Mouse (Mus musculus): Measurements from ENCODE around the gene Ttc39a.

Ttc39a gene

DNA sequence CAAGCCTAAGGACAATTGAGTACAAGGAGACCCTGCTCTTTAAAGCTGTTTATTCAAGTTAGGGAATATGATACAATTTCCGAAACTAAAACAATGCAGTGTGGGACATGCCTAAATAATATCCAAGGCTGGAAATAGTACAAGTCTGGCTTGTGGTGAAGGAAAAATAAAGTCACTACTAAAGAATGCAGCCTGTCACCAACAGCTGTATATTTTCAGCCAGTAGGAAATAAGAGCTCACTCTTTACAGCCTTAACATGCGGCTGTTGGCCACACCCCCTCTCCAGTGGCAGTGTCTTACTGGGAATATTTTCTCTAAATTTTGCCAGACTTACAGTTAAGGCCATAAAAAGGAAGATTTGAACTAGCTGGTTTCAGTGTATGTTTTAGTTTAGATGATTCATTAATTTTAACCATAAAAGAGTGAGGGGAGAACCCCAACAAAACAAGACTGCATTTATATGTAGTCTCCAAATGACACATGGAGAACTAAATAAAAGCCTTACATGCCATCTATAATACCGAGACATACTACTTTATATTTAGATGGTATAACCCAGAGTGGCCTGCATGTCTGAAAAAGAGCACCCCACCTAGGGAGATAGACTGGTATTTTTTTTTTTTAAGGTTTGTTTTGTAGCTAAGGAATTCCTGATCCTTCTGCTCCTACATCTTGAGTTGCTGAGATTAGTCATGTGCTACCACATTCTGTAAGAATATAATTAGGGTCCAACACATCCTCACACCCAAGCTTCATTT lies 54.2 kb downstream of the Ttc39a start:
- no peak for DNase-seq (ENCODE audit: low read depth)

- no peak for DNase-seq (ENCODE audit: low read depth)
Observed at GRCm38 (mm10) chr4:109463892-109464291, 57.5 kb downstream of the Ttc39a start.

GRCm38 (mm10) chr4:109467687-109468086 lies 61.3 kb downstream of the Ttc39a start:
- no peak for DNase-seq (ENCODE audit: low read depth)

- DNase-seq (ENCODE audit: low read depth) = no peak
Observed at GRCm38 (mm10) chr4:109471606-109472005, 65.2 kb downstream of the Ttc39a start.

- DNase-seq (ENCODE audit: low read depth) = no peak
Observed at GRCm38 (mm10) chr4:109472566-109472965, 66.1 kb downstream of the Ttc39a start.

- no peak for DNase-seq (ENCODE audit: low read depth)
Observed at GRCm38 (mm10) chr4:109475078-109475477, 68.7 kb downstream of the Ttc39a start.

- DNase-seq (ENCODE audit: low read depth) = peak; percentile 59
Observed at GRCm38 (mm10) chr4:109475577-109476553, 69.4 kb downstream of the Ttc39a start.

DNA sequence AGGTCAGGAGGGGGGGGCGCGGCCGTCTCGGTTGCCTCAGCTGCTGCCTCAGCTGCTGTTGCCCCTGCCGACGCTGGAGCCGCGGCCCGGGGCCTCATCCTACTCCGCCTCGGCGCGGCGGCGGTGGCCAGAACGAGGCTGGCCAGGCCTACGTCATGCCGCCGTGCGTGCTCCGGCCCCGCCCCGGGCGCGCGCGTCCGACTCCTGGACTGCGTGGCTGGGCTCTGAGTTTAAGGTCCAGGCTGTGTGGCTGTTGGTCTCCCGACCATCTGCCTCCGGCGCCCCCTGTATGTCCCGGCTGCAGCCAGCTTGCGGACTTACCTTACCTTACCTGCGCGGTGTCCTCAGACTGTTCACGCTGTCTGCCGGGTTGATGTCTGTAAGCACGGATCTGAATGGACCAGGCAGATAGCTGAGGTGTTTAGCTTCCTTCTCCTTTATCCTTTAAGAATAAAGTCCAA lies 70.2 kb downstream of the Ttc39a start:
- peak; percentile 80 for DNase-seq (ENCODE audit: low read depth)

DNA sequence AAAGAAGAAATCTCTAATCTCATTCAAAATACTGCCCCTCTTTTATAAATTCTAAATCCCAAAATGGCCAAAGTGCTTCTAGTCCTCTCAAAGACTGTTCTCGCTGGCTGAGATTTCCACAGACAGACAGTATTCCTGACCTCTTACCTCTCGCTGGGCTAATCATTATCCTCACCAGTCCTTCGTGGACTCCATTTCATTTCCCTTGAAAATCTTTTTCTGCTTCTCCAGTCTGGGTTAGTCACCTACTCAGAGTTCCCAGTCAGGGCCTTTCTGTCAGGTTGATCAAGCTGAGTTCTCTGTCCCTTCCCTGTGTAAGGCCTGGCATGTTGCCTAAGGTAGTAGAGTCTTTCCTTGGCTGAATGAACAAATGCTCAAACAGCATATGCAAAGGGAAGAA lies 71.0 kb downstream of the Ttc39a start:
- DNase-seq (ENCODE audit: low read depth) = peak; percentile 16

DNA sequence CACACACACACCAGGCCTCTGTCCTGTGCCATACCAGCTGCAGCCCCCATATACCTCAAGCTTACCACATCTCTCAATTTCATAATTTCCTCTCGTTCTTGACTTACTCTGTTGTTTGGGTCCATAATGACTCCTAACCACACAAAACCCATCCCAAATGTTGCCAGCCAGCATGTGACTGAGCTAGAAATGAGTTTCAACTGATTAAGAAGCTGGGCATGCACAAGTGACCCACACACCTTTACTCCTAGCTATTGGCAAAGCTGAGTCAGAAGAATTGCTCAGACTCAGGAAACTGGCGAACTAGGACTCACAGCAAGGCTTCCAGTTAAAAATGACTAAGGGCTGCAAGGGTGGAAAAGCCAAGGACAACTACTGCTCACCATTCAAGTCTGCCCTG lies 75.0 kb downstream of the Ttc39a start:
- no peak for DNase-seq (ENCODE audit: low read depth)

DNA sequence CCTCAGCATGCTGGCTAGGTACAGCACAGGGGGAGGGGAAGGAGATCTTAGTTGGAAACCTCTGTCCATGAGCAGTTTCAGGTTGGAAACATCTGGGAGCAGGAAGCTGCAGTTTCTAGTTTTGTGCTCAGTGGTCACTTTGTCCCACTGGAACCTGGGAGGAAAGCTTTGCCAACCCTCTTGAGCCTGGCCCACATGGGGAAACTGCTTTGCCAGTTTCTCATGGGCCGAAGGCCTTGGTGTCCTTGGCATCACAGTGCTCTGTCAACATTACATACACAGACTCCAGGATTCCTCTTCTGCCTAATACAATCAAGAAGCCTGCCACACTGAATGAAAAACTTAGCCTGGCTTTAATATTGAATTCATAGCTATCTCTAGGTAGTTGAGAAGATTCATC lies 76.3 kb downstream of the Ttc39a start:
- DNase-seq (ENCODE audit: low read depth) = no peak

DNA sequence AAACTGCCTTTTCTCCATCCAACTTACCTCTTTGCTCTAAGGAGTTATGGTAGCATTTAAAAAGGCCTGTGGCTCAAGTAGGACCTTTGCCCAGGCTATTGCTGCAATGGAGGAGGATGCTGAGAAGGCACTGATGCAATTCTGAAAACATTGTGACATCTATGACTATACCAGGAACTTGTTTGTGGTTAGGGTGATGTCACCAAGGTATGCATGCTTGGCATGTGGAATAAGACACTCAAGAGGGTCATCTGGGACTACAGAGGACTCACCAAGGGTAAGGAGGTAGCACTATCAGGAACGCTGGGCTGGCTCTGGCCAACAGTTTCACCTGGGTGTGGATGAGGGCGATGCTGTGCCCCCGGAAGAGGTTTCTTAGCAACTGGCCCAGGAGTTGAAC lies 78.2 kb downstream of the Ttc39a start, which contains the start of gene Rnf11:
Gene Rnf11 (minus strand): TSS at position 108 of the 400 bp plus-strand sequence.
- no peak for DNase-seq (ENCODE audit: low read depth)

DNA sequence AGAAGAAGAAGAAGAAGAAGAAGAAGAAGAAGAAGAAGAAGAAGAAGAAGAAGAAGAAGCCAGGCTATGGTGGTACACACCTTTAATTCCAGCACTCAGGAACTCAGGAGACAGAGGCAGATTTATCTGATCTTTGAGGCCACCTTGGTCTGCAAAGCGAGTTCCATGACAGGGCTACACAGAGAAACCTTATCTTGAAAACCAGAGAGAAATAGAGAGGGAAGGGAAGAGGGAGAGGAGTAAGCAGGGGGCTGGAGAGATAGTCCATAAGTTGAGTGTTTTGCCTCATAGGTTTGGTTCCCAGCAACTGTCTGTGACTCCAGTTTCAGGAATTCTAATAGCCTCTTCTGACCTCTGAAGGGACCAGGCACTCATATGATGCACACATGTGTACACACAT lies 82.4 kb downstream of the Ttc39a start:
- DNase-seq (ENCODE audit: low read depth) = no peak

DNA sequence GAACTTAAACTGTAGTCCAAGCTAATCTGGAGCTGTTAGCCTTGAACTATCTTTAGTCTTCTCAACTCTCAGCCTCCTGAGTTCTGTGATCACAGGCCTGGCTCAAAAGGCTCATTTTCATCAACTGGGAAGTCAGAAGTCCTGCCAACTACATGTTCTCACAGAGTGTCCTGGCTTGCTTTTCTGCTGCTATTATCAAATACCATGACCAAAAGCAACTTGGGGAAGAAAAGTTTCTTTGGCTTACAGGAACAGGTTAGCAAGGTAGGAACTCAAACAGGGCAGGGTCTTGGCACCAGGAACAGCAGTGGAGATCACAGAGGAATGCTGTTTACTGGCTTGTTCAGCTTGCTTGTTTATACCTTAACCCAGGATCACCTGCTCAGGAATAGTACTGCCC lies 87.2 kb downstream of the Ttc39a start:
- no peak for DNase-seq (ENCODE audit: low read depth)

Measured in induced T-regulatory cell, adult 2 months (primary cell).